12 mouse cellular contexts compared by ENCODE assay signal in the genomic region with DNA sequence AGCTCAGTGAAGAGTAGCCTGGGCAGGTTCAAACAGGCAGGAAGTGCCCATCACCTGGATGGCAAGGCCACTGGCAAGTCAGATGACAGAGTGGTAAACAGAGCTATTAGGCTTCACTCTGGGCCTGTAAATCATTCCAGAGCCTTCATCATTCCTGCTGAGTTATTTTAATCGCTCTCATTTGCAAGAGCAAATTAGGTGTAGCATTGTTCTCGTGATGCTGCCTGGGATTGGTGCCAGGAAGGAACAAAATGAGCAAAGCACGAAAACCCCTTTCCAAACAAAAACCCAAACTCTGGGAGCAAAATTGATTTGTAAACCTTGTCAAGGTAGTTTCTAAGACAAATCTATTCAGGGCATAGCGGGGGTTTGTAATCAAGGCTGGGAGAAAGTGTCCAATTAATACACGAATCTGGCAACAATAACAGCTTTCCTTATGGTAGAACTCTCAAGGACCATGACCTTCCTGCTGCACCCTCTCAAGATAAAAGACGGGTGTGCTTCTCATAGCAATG.
A peak's percentile ranks its signal among the peaks of the same experiment; 100 is the strongest.
DNase-seq lines count a peak whose midpoint lies in the region.
"Had no signal": no experiment of that assay in that cellular context is flagged by ENCODE, and none has a peak within 500 bp of the region (broad histone marks: within the 10 kb centered on the region; RNA-seq: fewer than 3 reads in every experiment).

No protein-coding gene starts in this region.

- peak; percentile 2 for DNase-seq in kidney, adult 9 months
- DNase-seq in kidney, postnatal 25 days = no peak
- peak; percentile 54 for DNase-seq in retina, postnatal 1 day
- DNase-seq in retina, embryonic 14.5 days (ENCODE audit: low spot score) = no peak
- DNase-seq in forelimb bud, embryonic 11.5 days (ENCODE audit: low read depth, low spot score) = peak; percentile 3
- DNase-seq in right cerebral cortex, postnatal 25 days = peak; percentile 12
- no peak for DNase-seq in c-Kit-positive CD71-positive TER-119-positive erythroid progenitor cells, embryonic 14.5 days (ENCODE audit: low spot score)
- DNase-seq in thymus, postnatal 25 days = no peak
- DNase-seq: cerebellum, adult 18-20 months; layer of hippocampus, adult 9-11 months; lung, postnatal 14 days; thymus, postnatal 14 days had no signal

Comparison
In these comparisons a context has a peak if more than half of its experiments do, and no peak if none do; other contexts are left out.
1. DNase-seq: peak in kidney, adult 9 months (single experiment), retina, postnatal 1 day (single experiment), forelimb bud, embryonic 11.5 days (single experiment) and right cerebral cortex, postnatal 25 days (single experiment); none in kidney, postnatal 25 days (0 of 2), retina, embryonic 14.5 days (single experiment), c-Kit-positive CD71-positive TER-119-positive erythroid progenitor cells, embryonic 14.5 days (single experiment) and thymus, postnatal 25 days (single experiment).